Mouse (Mus musculus) heart, postnatal 14 days (tissue): ENCODE results near the gene Pth2r. TPM values are rescaled to one million over a fixed set of nuclear protein-coding genes. Genes with fewer than 3 reads are reported as not detected.

Experiments
- total RNA-seq, 2 experiments: library from RNA; stranded (reverse); gene quantifications; 2 replicates each; pipeline ENCODE4 v1.2.3; 2021

Gene Pth2r
- total RNA-seq, 2 experiments from 2014 or later, result not detected

Other genes starting within 250 kb of the Pth2r start
- under 1 TPM in 1 of 2 experiments, not detected in 1; 0.29 TPM for gene Akr1cl, start 249.3 kb upstream of the Pth2r start, total RNA-seq
- gene Cryge, start 230.9 kb upstream of the Pth2r start, total RNA-seq, result not detected
- gene Crygd, start 218.6 kb upstream of the Pth2r start, total RNA-seq, result not detected
- not detected for gene Crygc, start 208.4 kb upstream of the Pth2r start, total RNA-seq
- not detected for gene Crygb, start 199.8 kb upstream of the Pth2r start, total RNA-seq
- gene Cryga, start 178.7 kb upstream of the Pth2r start, total RNA-seq, result not detected
- not detected for gene Gm28845, start 162.5 kb upstream of the Pth2r start, total RNA-seq
- gene D630023F18Rik, start 158.8 kb upstream of the Pth2r start, total RNA-seq, result not detected
- gene Idh1, start 95.6 kb upstream of the Pth2r start, total RNA-seq, result 10 to 100 TPM; 54.2 to 76.5 TPM
- gene Pikfyve, start 95.4 kb upstream of the Pth2r start, total RNA-seq, result 10 to 100 TPM; 12.7 to 13.5 TPM